Mouse (Mus musculus) heart, embryonic 14.5 days (tissue): ENCODE measurements around the gene Sec24a. TPM values are rescaled to one million over a fixed set of nuclear protein-coding genes. Genes with fewer than 3 reads are reported as not detected.
"Not testable (repeated sequence)": the region's sequence is repeated elsewhere in the genome, so short reads cannot be mapped to it uniquely, and the experiment has no call there.

Source experiments
- ATAC-seq: fragments of 200-750 bp; cut with Nextera tagmentation; 2 replicates; pipeline ENCODE4 v1.8.0; 2017; ENCODE audit warnings: low read depth, moderate TSS enrichment; ENCODE audit not compliant: insufficient number of reproducible peaks, insufficient read depth, low FRiP score
- H3K27ac ChIP-seq, 2 experiments: fragments of 200-500 bp in 1 of 2; fragments of 300-500 bp in 1 of 2; sonication (generic) in 1 of 2; replicated peaks in 1 of 2; 2 replicates each; pipeline ENCODE4 v1.5.1; 2012 to 2014; ENCODE audit warnings: low read depth in 2 of 2, low read length in 2 of 2, control low read depth in 1 of 2, mild to moderate bottlenecking in 1 of 2, mixed read lengths in 1 of 2; ENCODE audit not compliant: control insufficient read depth in 1 of 2, insufficient read depth in 1 of 2
- H3K27me3 ChIP-seq: fragments of 300-500 bp; sonication (generic); 2 replicates; pipeline ENCODE4 v1.6.1; 2014; ENCODE audit warnings: mild to moderate bottlenecking, low read length, control low read depth; ENCODE audit not compliant: control insufficient read depth, insufficient read depth
- H3K36me3 ChIP-seq: fragments of 300-500 bp; sonication (generic); 2 replicates; pipeline ENCODE4 v1.6.1; 2014; ENCODE audit warnings: mild to moderate bottlenecking, control low read depth, low read length, mixed read lengths; ENCODE audit not compliant: control insufficient read depth, insufficient read depth
- H3K4me1 ChIP-seq, 2 experiments: fragments of 200-500 bp in 1 of 2; fragments of 300-500 bp in 1 of 2; sonication (generic) in 1 of 2; 2 replicates each; pipeline ENCODE4 v1.6.1; 2012 to 2014; ENCODE audit warnings: low read length in 2 of 2, control low read depth in 1 of 2, mixed read lengths in 1 of 2; ENCODE audit not compliant: control insufficient read depth in 2 of 2, insufficient read depth in 2 of 2
- H3K4me2 ChIP-seq: fragments of 300-500 bp; sonication (generic); 2 replicates; pipeline ENCODE4 v1.6.1; 2014; ENCODE audit warnings: mild to moderate bottlenecking, low read length
- H3K4me3 ChIP-seq, 2 experiments: fragments of 200-500 bp in 1 of 2; fragments of 300-500 bp in 1 of 2; sonication (generic) in 1 of 2; 2 replicates each; pipeline ENCODE4 v1.5.1; 2012 to 2014; ENCODE audit warnings: low read length in 2 of 2, mild to moderate bottlenecking in 2 of 2, control low read depth in 1 of 2, low read depth in 1 of 2, moderate library complexity in 1 of 2; ENCODE audit not compliant: control insufficient read depth in 1 of 2, insufficient read depth in 1 of 2
- H3K9ac ChIP-seq: fragments of 300-500 bp; sonication (generic); 2 replicates; pipeline ENCODE4 v1.6.1; 2014; ENCODE audit warnings: mild to moderate bottlenecking, low read length
- H3K9me3 ChIP-seq: fragments of 300-500 bp; sonication (generic); 2 replicates; pipeline ENCODE4 v1.6.1; 2016; ENCODE audit warnings: low read length, control low read depth; ENCODE audit not compliant: control insufficient read depth
- WGBS: fragments of 180-500 bp; shearing (Covaris S2); extraction: QIAGEN DNeasy Blood & Tissue Kit; methylation state at CpG from one replicate; pipeline ENCODE4 v1.1.7; 2014; 5-methylcytosine and 5-hydroxymethylcytosine counted together
- polyA plus RNA-seq: library from polyadenylated mRNA; unstranded; fragments of >200 nt; fragmentation: Nextera tagmentation; extraction: Ambion mirVana; gene quantifications from 2 replicates; pipeline ENCODE4 v1.2.1, GENCODE M21; 2014

Gene Sec24a
- polyA plus RNA-seq, 1 experiment from 2014 or later = 12.0 TPM

GRCm38 (mm10) chr11:51800634-51801325 lies 37.3 kb upstream of the Sec24a start:
- no peaks in the 10 kb centered on the region for H3K36me3 ChIP-seq
- peak overlapping the region; percentile 56 for H3K9ac ChIP-seq
- H3K4me3 ChIP-seq = peak overlapping the region in 1 of 2 experiments; percentile 27; a peak in 1 of 4 replicates
- WGBS = 8% methylated on average over 7 of the region's 8 CpGs
- peaks cover 13% of the 10 kb centered on the region in 2 experiments for H3K4me1 ChIP-seq
- peak overlapping the region; percentile 83 to 92 for H3K27ac ChIP-seq
- H3K4me2 ChIP-seq = peak overlapping the region; percentile 53
- H3K27me3 ChIP-seq = no peaks in the 10 kb centered on the region
- no peaks in the 10 kb centered on the region for H3K9me3 ChIP-seq
- 0 out of 2 replicates have a peak, but pooled peaks have one; percentile 36 for ATAC-seq

GRCm38 (mm10) chr11:51796272-51796671 lies 32.8 kb upstream of the Sec24a start:
- Histone ChIP-seq H3K4me2 (no peak overlapping the region), H3K36me3 (peaks cover 16% of the 10 kb centered on the region), H3K4me1 (peaks cover 9 to 11% of the 10 kb centered on the region in 2 experiments), H3K27ac (no peak overlapping the region), H3K9me3 (no peaks in the 10 kb centered on the region), H3K4me3 (no peak overlapping the region), H3K9ac (no peak overlapping the region), H3K27me3 (no peaks in the 10 kb centered on the region)
- 39% methylated on average over 4 of the region's 4 CpGs for WGBS
- ATAC-seq = peak; percentile 61; the same call in 1 of the 2 replicates

GRCm38 (mm10) chr11:51790662-51791061 lies 27.2 kb upstream of the Sec24a start:
- H3K4me2 ChIP-seq = no peak overlapping the region
- H3K9me3 ChIP-seq = no peaks in the 10 kb centered on the region
- ATAC-seq = no peak
- H3K36me3 ChIP-seq = peaks cover 67% of the 10 kb centered on the region
- H3K27me3 ChIP-seq = no peaks in the 10 kb centered on the region
- H3K9ac ChIP-seq = no peak overlapping the region
- 96% methylated on average over 7 of the region's 7 CpGs for WGBS
- no peak overlapping the region for H3K4me3 ChIP-seq
- H3K4me1 ChIP-seq = no peaks in the 10 kb centered on the region
- no peak overlapping the region for H3K27ac ChIP-seq

- H3K4me3 ChIP-seq, H3K27me3 ChIP-seq, H3K27ac ChIP-seq, ATAC-seq, H3K4me2 ChIP-seq, H3K4me1 ChIP-seq, H3K9me3 ChIP-seq, H3K9ac ChIP-seq: not testable (repeated sequence)
- peaks cover 74% of the 10 kb centered on the region for H3K36me3 ChIP-seq
- 89% methylated on average over 4 of the region's 4 CpGs for WGBS
These were observed 26.3 kb upstream of the Sec24a start for GRCm38 (mm10) chr11:51789735-51790134.

- H3K27ac ChIP-seq = no peak overlapping the region
- H3K4me2 ChIP-seq = no peak overlapping the region
- no peak overlapping the region for H3K9ac ChIP-seq
- no peaks in the 10 kb centered on the region for H3K4me1 ChIP-seq
- H3K4me3 ChIP-seq = no peak overlapping the region
- no peaks in the 10 kb centered on the region for H3K9me3 ChIP-seq
- ATAC-seq = no peak
- WGBS = 86% methylated on average over 6 of the region's 6 CpGs
- peaks cover 88% of the 10 kb centered on the region for H3K36me3 ChIP-seq
- no peaks in the 10 kb centered on the region for H3K27me3 ChIP-seq
These were observed 22.5 kb upstream of the Sec24a start for GRCm38 (mm10) chr11:51785926-51786325.

GRCm38 (mm10) chr11:51782721-51783120 lies 19.3 kb upstream of the Sec24a start:
- H3K27me3 ChIP-seq = no peaks in the 10 kb centered on the region
- no peaks in the 10 kb centered on the region for H3K4me1 ChIP-seq
- ATAC-seq = no peak
- no peak overlapping the region for H3K27ac ChIP-seq
- no peak overlapping the region for H3K9ac ChIP-seq
- WGBS = 83% methylated on average over 6 of the region's 6 CpGs
- H3K4me3 ChIP-seq = no peak overlapping the region
- H3K36me3 ChIP-seq = peaks cover 71% of the 10 kb centered on the region
- H3K4me2 ChIP-seq = no peak overlapping the region
- no peaks in the 10 kb centered on the region for H3K9me3 ChIP-seq

- no peak for ATAC-seq
- H3K36me3 ChIP-seq = peaks cover 58% of the 10 kb centered on the region
- WGBS = 65% methylated on average over 9 of the region's 9 CpGs
These were observed 17.4 kb upstream of the Sec24a start for GRCm38 (mm10) chr11:51780773-51781267.

GRCm38 (mm10) chr11:51777478-51777877 lies 14.0 kb upstream of the Sec24a start:
- H3K27me3 ChIP-seq = no peaks in the 10 kb centered on the region
- H3K4me3 ChIP-seq = no peak overlapping the region
- H3K9me3 ChIP-seq = no peaks in the 10 kb centered on the region
- WGBS = 90% methylated on average over 5 of the region's 5 CpGs
- no peak for ATAC-seq
- no peak overlapping the region for H3K9ac ChIP-seq
- no peak overlapping the region for H3K4me2 ChIP-seq
- peaks cover 33% of the 10 kb centered on the region for H3K36me3 ChIP-seq
- no peak overlapping the region for H3K27ac ChIP-seq
- H3K4me1 ChIP-seq = no peaks in the 10 kb centered on the region

More at GRCm38 (mm10) chr11:51780773-51781267, 17.4 kb upstream of the Sec24a start:
- no peak overlapping the region for H3K4me2 ChIP-seq
- no peak overlapping the region for H3K4me3 ChIP-seq
- no peaks in the 10 kb centered on the region for H3K4me1 ChIP-seq
- no peak overlapping the region for H3K9ac ChIP-seq
- no peaks in the 10 kb centered on the region for H3K27me3 ChIP-seq
- H3K9me3 ChIP-seq = no peaks in the 10 kb centered on the region
- H3K27ac ChIP-seq = no peak overlapping the region
